Mouse (Mus musculus) thymus, postnatal 14 days (tissue): ENCODE data around the gene Espnl.

Experiments
- DNase-seq: peaks from one replicate; pipeline ENCODE4 v3.0.0; 2021

Espnl gene

GRCm38 (mm10) chr1:91324646-91325045 lies 2.8 kb downstream of the Espnl start:
- no peak for DNase-seq

- DNase-seq, result no peak
These were observed 3.7 kb downstream of the Espnl start for GRCm38 (mm10) chr1:91325488-91326042.

- no peak for DNase-seq
These were observed 10.2 kb downstream of the Espnl start for GRCm38 (mm10) chr1:91332102-91332501.

GRCm38 (mm10) chr1:91333582-91333981 lies 11.7 kb downstream of the Espnl start:
- no peak for DNase-seq

- DNase-seq, result no peak
These were observed 15.5 kb downstream of the Espnl start for GRCm38 (mm10) chr1:91337355-91337754.

- no peak for DNase-seq
These were observed 22.1 kb downstream of the Espnl start for GRCm38 (mm10) chr1:91344001-91344400.

- no peak for DNase-seq
These were observed 23.2 kb downstream of the Espnl start for GRCm38 (mm10) chr1:91344921-91345685.

GRCm38 (mm10) chr1:91346892-91347291 lies 25.0 kb downstream of the Espnl start:
- peak; percentile 73 for DNase-seq

- no peak for DNase-seq
These were observed 29.0 kb downstream of the Espnl start, which contains the start of gene Klhl30 for GRCm38 (mm10) chr1:91350841-91351240. TSS of gene Klhl30 (plus strand) at chr1:91351016.

GRCm38 (mm10) chr1:91351249-91351648 lies 29.4 kb downstream of the Espnl start:
- no peak for DNase-seq

- DNase-seq, result no peak
These were observed 30.4 kb downstream of the Espnl start for GRCm38 (mm10) chr1:91352277-91352676.

- no peak for DNase-seq
These were observed 34.2 kb downstream of the Espnl start for GRCm38 (mm10) chr1:91356105-91356504.

- DNase-seq, result no peak
These were observed 40.2 kb downstream of the Espnl start for GRCm38 (mm10) chr1:91362113-91362512.

- no peak for DNase-seq
These were observed 43.2 kb downstream of the Espnl start for GRCm38 (mm10) chr1:91364822-91365644.

- DNase-seq, result no peak
These were observed 43.9 kb downstream of the Espnl start for GRCm38 (mm10) chr1:91365816-91366214.

- peak; percentile 84 for DNase-seq
These were observed 44.6 kb downstream of the Espnl start, which contains the start of gene Erfe for GRCm38 (mm10) chr1:91366215-91367108. TSS of gene Erfe (plus strand) at chr1:91366430.

- no peak for DNase-seq
These were observed 45.4 kb downstream of the Espnl start for GRCm38 (mm10) chr1:91367295-91367694.

- no peak for DNase-seq
These were observed 47.5 kb downstream of the Espnl start for GRCm38 (mm10) chr1:91369408-91369807.

- no peak for DNase-seq
These were observed 48.2 kb downstream of the Espnl start for GRCm38 (mm10) chr1:91370055-91370454.

GRCm38 (mm10) chr1:91373414-91373835 lies 51.5 kb downstream of the Espnl start:
- DNase-seq, result no peak

- DNase-seq, result peak; percentile 74
These were observed 58.7 kb downstream of the Espnl start for GRCm38 (mm10) chr1:91380453-91381090.

- DNase-seq, result no peak
These were observed 59.2 kb downstream of the Espnl start for GRCm38 (mm10) chr1:91381091-91381471.
